Mouse (Mus musculus): ENCODE measurements around the gene Dgkg. TPM values are rescaled to one million over a fixed set of nuclear protein-coding genes. Genes with fewer than 3 reads are reported as not detected.

The Dgkg gene
- polyA plus RNA-seq (2012; rRNA removed) = 44.3 and 50.3 TPM in 2 replicates

- peak within 1 kb of the TSS; percentile 72 for H3K27ac ChIP-seq (ENCODE audit: insufficient read depth, low read length)
- no peak for TF ChIP-seq CTCF (IDR thresholded peaks at IDR 0.05; ENCODE audit: borderline replicate concordance, insufficient read depth, low read depth, low read length)
- TF ChIP-seq POLR2A (IDR thresholded peaks at IDR 0.05; ENCODE audit: borderline replicate concordance, insufficient read depth, low read length) = peak; percentile 53; the same call in 1 of the 2 replicates
- WGBS = under 1% methylated on average over 63 of the region's 63 CpGs
- H3K4me1 ChIP-seq (ENCODE audit: control insufficient read depth, insufficient read depth, low read length) = peaks cover 8% of the 10 kb centered on the region; the same call in 1 of the 2 replicates
- H3K4me3 ChIP-seq (replicated peaks; ENCODE audit: insufficient read depth, low read depth, low read length) = peak within 1 kb of the TSS; percentile 69
- DNase-seq = peak; percentile 79 to 81
- no peaks in the 10 kb centered on the region for H3K27me3 ChIP-seq (ENCODE audit: control insufficient read depth, insufficient read depth, low read length)
These were observed at the start of gene Dgkg for GRCm38 (mm10) chr16:22656533-22657444. Gene Dgkg, minus strand, starts transcription at chr16:22657221.

- H3K27ac ChIP-seq (ENCODE audit: insufficient read depth, low read length) = peak overlapping the region; percentile 88
- peaks cover 41% of the 10 kb centered on the region for H3K4me1 ChIP-seq (ENCODE audit: control insufficient read depth, insufficient read depth, low read length)
- no peak overlapping the region for H3K4me3 ChIP-seq (replicated peaks; ENCODE audit: insufficient read depth, low read depth, low read length)
- no peaks in the 10 kb centered on the region for H3K27me3 ChIP-seq (ENCODE audit: control insufficient read depth, insufficient read depth, low read length)
- WGBS = 4% methylated on average over 6 of the region's 6 CpGs
- TF ChIP-seq POLR2A (IDR thresholded peaks at IDR 0.05; ENCODE audit: borderline replicate concordance, insufficient read depth, low read length) = no peak
- TF ChIP-seq CTCF (IDR thresholded peaks at IDR 0.05; ENCODE audit: borderline replicate concordance, insufficient read depth, low read depth, low read length) = peak; percentile 1; the same call in 1 of the 2 replicates
- peak; percentile 93 to 97 for DNase-seq
These were observed 47.9 kb upstream of the Dgkg start for GRCm38 (mm10) chr16:22704946-22705345.

GRCm38 (mm10) chr16:22704136-22704535, 47.1 kb upstream of the Dgkg start:
- Histone ChIP-seq H3K27ac (ENCODE audit: insufficient read depth, low read length) (peak overlapping the region; percentile 88), H3K4me3 (replicated peaks; ENCODE audit: insufficient read depth, low read depth, low read length) (no peak overlapping the region), H3K27me3 (ENCODE audit: control insufficient read depth, insufficient read depth, low read length) (no peaks in the 10 kb centered on the region), H3K4me1 (ENCODE audit: control insufficient read depth, insufficient read depth, low read length) (peaks cover 47% of the 10 kb centered on the region)
- 68% methylated on average over 5 of the region's 5 CpGs for WGBS
- peak; percentile 37 to 50 for DNase-seq
- TF ChIP-seq POLR2A (IDR thresholded peaks at IDR 0.05; ENCODE audit: borderline replicate concordance, insufficient read depth, low read length) (no peak), CTCF (IDR thresholded peaks at IDR 0.05; ENCODE audit: borderline replicate concordance, insufficient read depth, low read depth, low read length) (no peak)

- Histone ChIP-seq H3K27me3 (ENCODE audit: control insufficient read depth, insufficient read depth, low read length) (no peaks in the 10 kb centered on the region), H3K4me3 (replicated peaks; ENCODE audit: insufficient read depth, low read depth, low read length) (no peak overlapping the region), H3K27ac (ENCODE audit: insufficient read depth, low read length) (no peak overlapping the region), H3K4me1 (ENCODE audit: control insufficient read depth, insufficient read depth, low read length) (peaks cover 28% of the 10 kb centered on the region)
- peak; percentile 47 to 66 for DNase-seq
- WGBS = 38% methylated on average over 13 of the region's 13 CpGs
- TF ChIP-seq CTCF (IDR thresholded peaks at IDR 0.05; ENCODE audit: borderline replicate concordance, insufficient read depth, low read depth, low read length) = no peak
- TF ChIP-seq POLR2A (IDR thresholded peaks at IDR 0.05; ENCODE audit: borderline replicate concordance, insufficient read depth, low read length) = no peak
These were observed 42.1 kb upstream of the Dgkg start for GRCm38 (mm10) chr16:22698846-22699760.

GRCm38 (mm10) chr16:22698101-22698500, 41.1 kb upstream of the Dgkg start:
- Histone ChIP-seq H3K4me1 (ENCODE audit: control insufficient read depth, insufficient read depth, low read length) (peaks cover 23% of the 10 kb centered on the region), H3K4me3 (replicated peaks; ENCODE audit: insufficient read depth, low read depth, low read length) (no peak overlapping the region), H3K27me3 (ENCODE audit: control insufficient read depth, insufficient read depth, low read length) (no peaks in the 10 kb centered on the region), H3K27ac (ENCODE audit: insufficient read depth, low read length) (no peak overlapping the region)
- WGBS = 95% methylated on average over 8 of the region's 8 CpGs
- DNase-seq = no peak
- no peak for TF ChIP-seq CTCF (IDR thresholded peaks at IDR 0.05; ENCODE audit: borderline replicate concordance, insufficient read depth, low read depth, low read length)

GRCm38 (mm10) chr16:22689622-22690021, 32.6 kb upstream of the Dgkg start:
- DNase-seq = no peak
- H3K27ac ChIP-seq (ENCODE audit: insufficient read depth, low read length) = no peak overlapping the region
- H3K4me3 ChIP-seq (replicated peaks; ENCODE audit: insufficient read depth, low read depth, low read length) = no peak overlapping the region
- no peaks in the 10 kb centered on the region for H3K27me3 ChIP-seq (ENCODE audit: control insufficient read depth, insufficient read depth, low read length)
- no peaks in the 10 kb centered on the region for H3K4me1 ChIP-seq (ENCODE audit: control insufficient read depth, insufficient read depth, low read length)
- WGBS = 93% methylated on average over 2 of the region's 2 CpGs
- TF ChIP-seq POLR2A (IDR thresholded peaks at IDR 0.05; ENCODE audit: borderline replicate concordance, insufficient read depth, low read length) = no peak

GRCm38 (mm10) chr16:22687711-22688230, 30.8 kb upstream of the Dgkg start:
- 80% methylated on average over 8 of the region's 8 CpGs for WGBS
- DNase-seq = no peak
- Histone ChIP-seq H3K4me1 (ENCODE audit: control insufficient read depth, insufficient read depth, low read length) (no peaks in the 10 kb centered on the region), H3K4me3 (replicated peaks; ENCODE audit: insufficient read depth, low read depth, low read length) (no peak overlapping the region), H3K27ac (ENCODE audit: insufficient read depth, low read length) (no peak overlapping the region), H3K27me3 (ENCODE audit: control insufficient read depth, insufficient read depth, low read length) (no peaks in the 10 kb centered on the region)
- TF ChIP-seq POLR2A (IDR thresholded peaks at IDR 0.05; ENCODE audit: borderline replicate concordance, insufficient read depth, low read length) = no peak
- no peak for TF ChIP-seq CTCF (IDR thresholded peaks at IDR 0.05; ENCODE audit: borderline replicate concordance, insufficient read depth, low read depth, low read length)

Data from cerebellum, adult 2 months (tissue).